Mouse (Mus musculus): ENCODE measurements around the gene Col2a1.

- TF ChIP-seq CTCF (IDR thresholded peaks at IDR 0.05; ENCODE audit: low read depth), result no peak
- no peak for TF ChIP-seq EP300 (IDR thresholded peaks at IDR 0.05; ENCODE audit: low read depth)
Measured at GRCm38 (mm10) chr15:97945656-97946315, 58.7 kb downstream of the Col2a1 start.

Data from heart, postnatal 0 days (tissue).